Mouse (Mus musculus) right cerebral cortex, postnatal 10 days (tissue): ENCODE data around the gene Lep.
A peak's percentile ranks its signal among the peaks of the same experiment; 100 is the strongest.

Experiments used
- DNase-seq, 2 experiments: peaks; one replicate each; pipeline ENCODE4 v3.0.0; 2021; ENCODE audit warnings: low spot score in 2 of 2

The Lep gene

GRCm38 (mm10) chr6:29117417-29118104 is 57.5 kb downstream of the Lep start:
- peak; percentile 75 to 79 for DNase-seq

GRCm38 (mm10) chr6:29118231-29118630 is 58.2 kb downstream of the Lep start:
- no peak for DNase-seq

GRCm38 (mm10) chr6:29118963-29119362 is 58.9 kb downstream of the Lep start:
- DNase-seq: no peak

- DNase-seq: no peak
Observed at GRCm38 (mm10) chr6:29119990-29120389, 60.0 kb downstream of the Lep start.
